Mouse (Mus musculus) embryo, embryonic 9.5 days (tissue): ENCODE measurements around the gene Ahsg.
"Not testable (repeated sequence)": the region's sequence is repeated elsewhere in the genome, so short reads cannot be mapped to it uniquely, and the experiment has no call there.

Experiments
- DNase-seq: peaks from one replicate; pipeline ENCODE4 v3.0.0-alpha.2; 2017; ENCODE audit errors: extremely low spot score

The Ahsg gene

GRCm38 (mm10) chr16:22939120-22939695 lies 48.1 kb downstream of the Ahsg start:
- DNase-seq: no peak

- DNase-seq: not testable (repeated sequence)
These were observed 50.9 kb downstream of the Ahsg start for GRCm38 (mm10) chr16:22941825-22942476.

- DNase-seq: no peak
These were observed 56.3 kb downstream of the Ahsg start for GRCm38 (mm10) chr16:22947371-22947770.
